Mouse (Mus musculus) thymus, adult 2 months (tissue): ENCODE measurements around the gene Tnfrsf19.

Experiments used
- CTCF ChIP-seq: fragments of 200-500 bp; IDR thresholded peaks from 2 replicates; pipeline ENCODE4 v1.5.1; 2012; ENCODE audit warnings: mild to moderate bottlenecking, control low read depth, low read length, moderate library complexity, borderline replicate concordance; ENCODE audit not compliant: control insufficient read depth, poor library complexity, insufficient read depth; ENCODE audit errors: extremely low read depth
- POLR2A ChIP-seq: fragments of 200-500 bp; IDR thresholded peaks from 2 replicates; pipeline ENCODE4 v1.6.1; 2012; ENCODE audit warnings: mild to moderate bottlenecking, low read length, control low read depth, moderate library complexity; ENCODE audit not compliant: control insufficient read depth, poor library complexity, insufficient read depth; ENCODE audit errors: extremely low read depth

- TF ChIP-seq POLR2A (no peak), CTCF (no peak)
Observed at GRCm38 (mm10) chr14:60975736-60976135, 70.6 kb downstream of the Tnfrsf19 start.
